ENCODE assay signal across 9 mouse cellular contexts in the genomic region with DNA sequence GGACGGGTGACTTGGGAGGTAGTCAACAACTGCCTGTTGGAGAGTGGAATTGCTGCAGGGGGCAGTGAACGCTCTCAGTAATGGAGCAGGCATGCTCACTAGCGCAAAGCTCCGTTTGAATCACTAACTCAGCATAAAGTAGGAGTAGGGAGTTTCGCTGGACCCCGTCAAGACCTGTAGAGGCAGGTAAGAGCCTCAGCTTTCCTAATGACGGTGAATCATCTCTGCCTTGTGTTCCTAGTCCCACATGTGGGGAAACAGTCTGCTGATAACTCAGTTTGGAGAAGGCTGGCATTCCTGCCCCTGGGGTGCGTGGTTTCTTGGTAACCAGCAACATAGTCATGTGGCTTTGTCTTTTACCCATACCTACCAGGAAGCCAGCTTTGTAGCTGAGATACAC. TPM values are rescaled to one million over a fixed set of nuclear protein-coding genes. Genes with fewer than 3 reads are reported as not detected.
DNase-seq lines count a peak whose midpoint lies in the region; ATAC-seq lines count a peak whose summit lies in the region.
"Had no signal": no experiment of that assay in that cellular context is flagged by ENCODE, and none has a peak within 500 bp of the region (broad histone marks: within the 10 kb centered on the region; RNA-seq: fewer than 3 reads in every experiment).

No protein-coding gene starts in this region.

- no peaks in the 10 kb centered on the region; the same call in 1 of the 2 replicates for H3K36me3 ChIP-seq in hindbrain, embryonic 11.5 days (ENCODE audit: control insufficient read depth, insufficient read depth, low read length)
- H3K36me3 ChIP-seq in lung, embryonic 15.5 days, result peaks cover 24% of the 10 kb centered on the region

- H3K4me2 ChIP-seq in hindbrain, embryonic 11.5 days (replicated peaks; ENCODE audit: low read depth, low read length), result peak overlapping the region; percentile 21
- H3K4me2 ChIP-seq in lung, embryonic 15.5 days, result peak overlapping the region; percentile 76

- 41% methylated on average over 8 of the region's 8 CpGs for WGBS in hindbrain, embryonic 11.5 days
- WGBS in lung, embryonic 15.5 days, result 52% methylated on average over 8 of the region's 8 CpGs

- DNase-seq in frontal cortex, postnatal 36 days (ENCODE audit: low spot score in 2 of 2), result peak; percentile 6 to 20
- peak; percentile 37 for DNase-seq in embryo, embryonic 10 days (ENCODE audit: low spot score)
- DNase-seq in hindbrain, embryonic 11.5 days (ENCODE audit: low spot score), result peak; percentile 50
- DNase-seq in spleen, postnatal 14 days (ENCODE audit: low spot score in 2 of 2), result no peak
- no peak for DNase-seq in adrenal gland, postnatal 10 days
- no peak for DNase-seq in ovary, postnatal 14 days (ENCODE audit: low spot score)

- H3K9me3 ChIP-seq in hindbrain, embryonic 11.5 days (ENCODE audit: control insufficient read depth, low read length), result no peaks in the 10 kb centered on the region
- H3K9me3 ChIP-seq in lung, embryonic 15.5 days, result no peaks in the 10 kb centered on the region

- no peak overlapping the region for H3K9ac ChIP-seq in hindbrain, embryonic 11.5 days (ENCODE audit: low read depth, low read length)
- H3K9ac ChIP-seq in lung, embryonic 15.5 days, result no peak overlapping the region

- peaks cover 7% of the 10 kb centered on the region; the same call in 1 of the 2 replicates for H3K4me1 ChIP-seq in hindbrain, embryonic 11.5 days (replicated peaks; ENCODE audit: control insufficient read depth, insufficient read depth, low read length)
- H3K4me1 ChIP-seq in lung, embryonic 15.5 days, result peaks cover 13% of the 10 kb centered on the region

- H3K27ac ChIP-seq in hindbrain, embryonic 11.5 days (ENCODE audit: low read depth, low read length), result peak overlapping the region; percentile 62
- H3K27ac ChIP-seq in lung, embryonic 15.5 days, result no peak overlapping the region

- H3K4me3 ChIP-seq in hindbrain, embryonic 11.5 days (ENCODE audit: low read depth, low read length), result 0 out of 2 replicates have a peak overlapping the region, but pooled peaks have one; percentile 6
- H3K4me3 ChIP-seq in lung, embryonic 15.5 days, result 0 out of 2 replicates have a peak overlapping the region, but pooled peaks have one; percentile 3

- ATAC-seq in frontal cortex, adult (ENCODE audit: low TSS enrichment), result no peak
- no peak for ATAC-seq in hindbrain, embryonic 11.5 days (ENCODE audit: low FRiP score)
- ATAC-seq in lung, embryonic 15.5 days (ENCODE audit: borderline replicate concordance, extremely low read depth, low FRiP score, low TSS enrichment), result no peak

- no peaks in the 10 kb centered on the region for H3K27me3 ChIP-seq in hindbrain, embryonic 11.5 days (ENCODE audit: control insufficient read depth, insufficient read depth, low read length)
- no peaks in the 10 kb centered on the region for H3K27me3 ChIP-seq in lung, embryonic 15.5 days

RNA-seq across cellular contexts. Expression of a gene that starts 3.0 kb away (rescaled TPM):
- polyA plus RNA-seq in hindbrain, embryonic 11.5 days (2014; fragmentation: Nextera tagmentation; extraction: Ambion mirVana), result 12.0 and 14.5 TPM in 2 replicates
- 32.7 and 33.8 TPM in 2 replicates for polyA plus RNA-seq in lung, embryonic 15.5 days (2015; fragmentation: Nextera tagmentation; extraction: Ambion mirVana)
- total RNA-seq in adrenal gland, postnatal 10 days (2021), result 1 to 10 TPM; 5.2 to 7.1 TPM

RNA-seq across cellular contexts. Expression of a gene that starts 20.0 kb away (rescaled TPM):
- polyA plus RNA-seq in hindbrain, embryonic 11.5 days (2014; fragmentation: Nextera tagmentation; extraction: Ambion mirVana), result not detected in 2 replicates
- not detected in 2 replicates for polyA plus RNA-seq in lung, embryonic 15.5 days (2015; fragmentation: Nextera tagmentation; extraction: Ambion mirVana)
- total RNA-seq in adrenal gland, postnatal 10 days (2021), result not detected
- polyA plus RNA-seq: liver, embryonic 16.5 days had no signal

RNA-seq across cellular contexts. Expression of a gene that starts 56.7 kb away (rescaled TPM):
- 27.2 and 31.8 TPM in 2 replicates for polyA plus RNA-seq in hindbrain, embryonic 11.5 days (2014; fragmentation: Nextera tagmentation; extraction: Ambion mirVana)
- polyA plus RNA-seq in lung, embryonic 15.5 days (2015; fragmentation: Nextera tagmentation; extraction: Ambion mirVana), result 33.1 and 35.8 TPM in 2 replicates
- 10 to 100 TPM; 15.8 to 16.7 TPM for total RNA-seq in adrenal gland, postnatal 10 days (2021)

Comparison
In these comparisons a context has a peak if more than half of its experiments do, and no peak if none do; other contexts are left out.
1. DNase-seq: peak in frontal cortex, postnatal 36 days (2 of 2), embryo, embryonic 10 days (single experiment) and hindbrain, embryonic 11.5 days (single experiment); none in spleen, postnatal 14 days (0 of 2), adrenal gland, postnatal 10 days (single experiment) and ovary, postnatal 14 days (single experiment).